Mouse (Mus musculus): ENCODE data around the gene Ecm2. TPM values are rescaled to one million over a fixed set of nuclear protein-coding genes. Genes with fewer than 3 reads are reported as not detected.

The Ecm2 gene
- 10 to 100 TPM; 17.1 to 20.1 TPM for total RNA-seq (2021)
- long read RNA-seq, experiment 1, transcript Ecm2-201 (10 exons, 3,596 nt): major isoform, 13 of 18 reads
- long read RNA-seq, experiment 1, partial matches to known transcripts: 4 of 18 reads
- long read RNA-seq, experiment 1, other reads (novel, unspliced or antisense): 1 of 18 reads
- long read RNA-seq, experiment 2, transcript Ecm2-201 (10 exons, 3,596 nt): major isoform, 10 of 13 reads
- long read RNA-seq, experiment 2, partial matches to known transcripts: 0 of 13 reads
- long read RNA-seq, experiment 2, other reads (novel, unspliced or antisense): 3 of 13 reads

DNA sequence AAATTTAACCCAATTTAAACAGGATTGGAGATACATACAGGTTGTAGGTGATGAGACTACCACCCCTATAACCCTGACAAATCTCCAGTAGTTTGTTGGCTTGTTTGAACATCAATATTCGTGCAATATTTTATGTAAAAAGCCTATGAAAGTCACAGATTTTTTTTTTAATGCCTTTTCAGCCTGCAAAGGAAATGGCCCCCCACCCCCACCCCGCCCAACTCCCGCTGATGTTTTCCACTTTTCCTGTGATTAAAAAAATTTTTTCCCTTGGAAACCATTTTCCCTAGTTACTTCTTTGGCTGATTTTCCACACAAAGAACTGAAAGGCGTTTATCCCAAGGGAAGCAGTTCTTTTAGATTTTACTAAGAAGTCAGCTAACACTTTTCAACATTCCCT lies at the start of gene Ecm2:
TSS of gene Ecm2 (plus strand) at position 301 of the 400 bp plus-strand sequence.
- intact Hi-C loops (cut with DNase I; ENCODE audit: low total_unique reads): no loop called here
- DNase-seq: no peak

DNA sequence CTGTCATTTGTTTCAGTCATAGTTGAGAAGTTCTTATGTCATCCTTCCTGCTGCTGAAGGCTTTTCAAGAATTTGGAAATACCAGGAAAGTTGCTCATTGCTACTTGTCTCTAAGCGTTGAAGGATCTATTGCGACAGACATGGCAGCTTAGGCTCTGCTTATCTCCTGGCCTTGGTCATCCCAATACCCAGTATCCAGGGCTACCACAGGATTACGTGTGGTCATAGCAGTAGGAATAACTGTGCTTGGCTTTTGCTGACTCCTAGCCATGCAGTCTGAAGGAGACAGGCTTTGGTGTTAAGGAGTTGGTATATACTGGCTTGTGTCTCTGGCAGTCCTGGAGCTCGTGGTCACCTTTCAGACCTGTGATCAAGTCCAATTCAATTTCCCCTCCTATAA lies 44.3 kb upstream of the Ecm2 start:
- DNase-seq: no peak
- intact Hi-C loops (cut with DNase I; ENCODE audit: low total_unique reads): no loop called here

DNA sequence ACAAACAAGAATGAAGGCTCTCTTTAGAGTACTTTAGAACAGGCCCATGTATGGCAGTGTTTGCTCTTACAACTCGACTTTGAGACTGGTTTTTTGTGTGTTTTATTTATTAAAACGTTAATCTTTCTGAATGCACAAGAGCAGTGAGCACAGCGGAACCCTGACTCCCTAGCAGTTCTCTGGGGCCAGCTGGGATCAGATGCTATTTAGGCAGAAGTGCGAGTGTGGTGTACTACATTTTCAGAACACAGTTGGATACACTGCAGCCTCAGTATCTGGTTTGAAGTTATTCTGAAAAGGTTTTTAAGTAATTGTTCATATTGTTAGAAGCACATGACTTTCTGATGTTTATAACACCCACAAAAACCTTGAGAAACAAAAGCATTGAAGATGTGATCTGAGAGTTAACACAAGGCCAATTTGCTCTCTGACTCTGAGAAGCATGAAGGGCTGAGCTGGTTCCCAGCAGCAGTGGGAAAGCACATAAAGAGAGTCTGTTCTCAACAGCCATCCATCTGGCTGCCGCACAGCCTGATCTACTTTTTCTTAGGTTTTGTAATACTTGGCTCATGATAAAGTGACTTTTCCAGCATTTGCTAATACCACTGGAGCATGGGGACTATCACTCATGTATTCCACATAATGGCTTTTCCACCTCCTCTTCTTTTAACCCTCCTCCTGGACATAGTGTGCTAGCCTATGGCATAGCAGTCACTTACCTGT lies 43.8 kb upstream of the Ecm2 start:
- DNase-seq: peak; percentile 57
- intact Hi-C loops (cut with DNase I; ENCODE audit: low total_unique reads): no loop called here

DNA sequence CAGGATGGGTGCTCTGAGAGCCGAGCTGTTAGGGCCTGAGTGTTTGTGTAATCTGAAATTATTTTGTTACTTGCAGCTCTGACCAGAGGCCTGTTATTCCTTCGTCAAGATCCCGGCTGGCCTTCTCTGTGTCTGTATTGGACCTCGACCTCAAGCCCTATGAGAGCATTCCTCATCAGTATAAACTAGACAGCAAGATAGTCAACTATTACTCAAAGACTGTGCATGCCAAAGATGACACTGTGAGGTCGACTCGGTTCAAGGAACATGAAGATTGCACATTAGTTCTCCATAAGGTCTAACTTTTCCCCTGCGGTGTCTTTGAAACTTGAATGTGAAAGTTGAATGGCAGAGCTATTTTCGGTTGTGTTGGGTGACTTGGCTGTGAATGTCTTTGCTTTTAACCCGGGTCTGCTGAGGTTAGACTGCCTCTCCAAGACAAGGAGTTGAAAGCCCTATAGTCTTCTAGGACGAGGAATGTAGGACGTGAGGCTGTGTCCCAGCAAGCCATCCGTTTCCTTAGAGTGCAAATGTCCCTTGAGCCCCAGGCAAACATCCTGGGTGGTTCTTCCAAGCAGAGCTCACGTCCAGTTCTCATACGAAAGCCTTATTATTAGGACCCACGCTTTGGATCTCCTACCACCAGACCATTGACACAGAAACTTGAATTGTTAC lies 43.0 kb upstream of the Ecm2 start:
- intact Hi-C loops (cut with DNase I; ENCODE audit: low total_unique reads): no loop called here
- no peak for DNase-seq

DNA sequence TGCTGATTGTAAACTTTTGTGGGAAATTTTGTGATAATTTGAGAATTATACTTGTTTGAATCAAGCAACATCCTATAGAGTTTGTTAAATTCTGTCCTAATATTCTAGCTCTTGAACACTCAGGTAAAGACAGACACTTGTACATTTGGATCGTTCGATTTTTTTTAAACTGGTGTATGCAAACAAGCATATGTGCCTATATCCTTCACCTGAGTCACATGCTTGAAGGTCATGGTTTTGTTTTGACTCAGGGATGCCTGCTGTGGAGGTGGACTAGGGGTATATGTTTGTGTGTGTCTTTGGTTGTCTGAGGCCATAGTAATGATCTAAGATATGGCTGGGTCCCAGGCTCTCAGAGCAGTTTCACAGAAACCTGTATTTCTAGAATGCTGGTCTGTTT lies 41.7 kb upstream of the Ecm2 start:
- intact Hi-C loops (cut with DNase I; ENCODE audit: low total_unique reads): no loop called here
- DNase-seq: no peak

DNA sequence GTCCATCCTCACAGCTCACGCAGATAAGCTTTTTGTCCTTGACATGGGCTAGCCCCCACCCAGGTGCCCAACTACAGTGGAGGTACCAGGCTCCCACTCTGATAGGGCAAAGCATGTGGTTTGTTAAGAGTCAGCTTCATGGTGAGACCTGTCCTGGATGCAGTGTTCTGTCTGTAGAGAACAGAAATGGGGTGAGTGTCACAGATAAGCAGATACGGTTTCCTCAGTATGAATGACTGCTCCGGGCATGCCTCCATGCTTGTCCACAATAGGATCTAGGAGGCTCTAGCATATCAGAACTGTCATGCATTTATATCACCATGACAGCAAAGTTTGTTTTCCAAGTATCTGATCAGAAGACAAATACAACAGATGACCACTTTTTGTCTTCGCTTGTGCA lies 38.7 kb upstream of the Ecm2 start:
- no peak for DNase-seq
- intact Hi-C loops (cut with DNase I; ENCODE audit: low total_unique reads): no loop called here

DNA sequence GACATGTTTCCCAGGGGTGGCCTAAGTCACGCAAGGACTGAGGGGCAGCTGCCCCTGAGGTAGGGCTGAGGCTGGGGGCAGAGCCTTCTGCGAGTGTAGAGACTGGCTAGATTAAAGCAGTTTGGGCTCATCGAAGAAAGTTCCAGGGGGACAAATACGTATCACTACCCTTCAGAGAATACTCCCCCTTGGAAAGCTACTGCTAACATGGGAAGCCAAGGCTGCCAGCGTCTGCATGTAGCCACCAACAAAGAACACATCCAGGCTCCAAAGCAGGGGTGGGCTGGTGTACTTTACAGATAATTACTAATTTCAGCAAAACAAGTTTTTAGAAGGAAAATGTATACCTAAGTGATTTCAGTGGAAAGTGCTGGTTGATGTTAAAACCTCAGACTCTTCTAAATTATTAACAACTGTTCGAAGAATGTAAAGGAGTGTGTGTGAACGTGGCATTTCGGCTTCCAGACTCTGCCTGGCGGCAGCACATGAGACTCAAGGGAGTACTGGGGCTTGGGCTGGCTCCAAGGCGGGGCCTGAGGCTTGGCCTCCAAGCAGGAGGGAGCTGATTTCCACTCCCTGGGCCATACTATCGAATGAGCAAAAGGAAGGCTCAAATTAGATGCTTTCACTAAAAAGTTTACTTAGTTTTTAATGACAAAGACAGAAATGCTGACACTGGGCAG lies 38.1 kb upstream of the Ecm2 start:
- intact Hi-C loops (cut with DNase I; ENCODE audit: low total_unique reads): no loop called here

DNA sequence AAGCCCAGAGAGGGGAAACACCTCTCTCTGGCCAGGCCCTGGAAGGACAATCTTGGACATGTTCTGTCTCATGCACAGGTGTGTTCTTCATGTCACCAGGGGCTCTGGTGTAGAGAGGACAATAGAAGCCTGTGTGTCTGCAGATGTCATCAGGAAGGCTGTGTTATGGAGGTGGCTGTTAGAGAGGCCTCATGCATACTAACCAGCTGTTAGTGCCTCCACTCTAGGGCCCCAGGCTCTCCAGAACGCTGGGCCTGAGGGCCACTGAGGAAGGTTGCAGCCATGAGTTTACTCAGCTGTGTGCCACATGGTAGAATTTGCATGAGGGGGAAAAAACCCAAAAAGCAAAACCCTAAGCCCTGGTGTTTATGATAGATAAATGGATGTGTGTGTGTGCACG lies 37.0 kb upstream of the Ecm2 start:
- intact Hi-C loops (cut with DNase I; ENCODE audit: low total_unique reads): no loop called here
- no peak for DNase-seq

More for the DNA sequence above, 38.1 kb upstream of the Ecm2 start:
- peak; percentile 88 for DNase-seq

DNA sequence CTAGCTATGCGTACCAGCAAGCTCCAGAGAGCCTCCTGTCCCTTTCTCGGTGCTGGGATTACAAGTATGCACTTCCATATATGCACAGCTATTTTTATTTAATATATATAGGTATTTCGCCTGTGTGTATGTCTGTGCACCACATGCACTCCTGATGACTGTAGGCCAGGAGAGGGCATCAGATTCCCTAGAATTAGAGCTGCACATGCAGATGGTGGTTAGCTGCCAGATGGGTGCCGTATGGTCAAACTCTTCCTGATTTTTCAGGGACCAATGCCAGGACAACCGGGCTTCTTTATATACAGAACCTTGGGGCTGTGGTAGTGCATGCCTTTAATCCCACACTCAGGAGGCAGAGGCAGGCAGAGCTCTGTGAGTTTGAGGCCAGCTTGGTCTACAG lies 35.6 kb upstream of the Ecm2 start:
- no peak for DNase-seq
- intact Hi-C loops (cut with DNase I; ENCODE audit: low total_unique reads): no loop called here

DNA sequence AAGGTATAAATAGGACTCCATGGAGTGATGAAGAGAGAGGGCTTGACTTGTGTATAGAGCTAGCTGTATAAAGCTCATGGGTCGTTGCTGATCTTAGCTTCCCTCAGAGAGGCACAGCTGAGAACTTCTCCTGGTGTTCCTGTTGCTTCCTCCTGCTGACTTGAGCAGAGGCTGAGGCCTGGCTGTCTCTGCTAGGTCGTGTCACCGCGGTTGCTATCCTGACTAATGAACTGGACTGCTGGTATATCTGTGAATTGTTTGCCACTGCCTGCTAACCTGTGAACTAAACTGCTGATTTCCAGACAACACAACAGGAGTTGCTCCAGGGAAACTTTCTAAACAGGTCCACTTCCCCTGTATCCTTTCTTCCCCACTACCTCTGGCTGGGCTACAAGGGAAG lies 34.3 kb upstream of the Ecm2 start:
- no peak for DNase-seq
- intact Hi-C loops (cut with DNase I; ENCODE audit: low total_unique reads): no loop called here

DNA sequence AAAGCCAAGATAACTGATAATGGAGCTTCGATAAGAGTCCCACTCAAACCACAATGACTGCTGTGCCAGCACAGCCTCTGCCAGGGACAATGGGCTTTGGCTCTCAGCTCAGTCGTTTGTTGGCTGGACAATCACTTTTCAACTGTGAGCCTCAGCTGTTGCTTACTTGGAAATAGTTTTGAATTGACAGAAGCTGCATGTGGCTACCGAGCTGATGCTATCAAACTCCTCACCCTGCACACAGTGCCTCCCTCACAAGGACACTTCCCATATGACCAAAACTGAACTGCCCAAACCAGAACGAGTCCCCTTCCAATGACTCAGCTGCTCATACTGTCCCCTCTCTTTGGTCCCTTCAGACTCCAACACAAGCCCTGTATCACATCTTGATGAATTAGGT lies 33.8 kb upstream of the Ecm2 start:
- intact Hi-C loops (cut with DNase I; ENCODE audit: low total_unique reads): no loop called here
- DNase-seq: no peak

DNA sequence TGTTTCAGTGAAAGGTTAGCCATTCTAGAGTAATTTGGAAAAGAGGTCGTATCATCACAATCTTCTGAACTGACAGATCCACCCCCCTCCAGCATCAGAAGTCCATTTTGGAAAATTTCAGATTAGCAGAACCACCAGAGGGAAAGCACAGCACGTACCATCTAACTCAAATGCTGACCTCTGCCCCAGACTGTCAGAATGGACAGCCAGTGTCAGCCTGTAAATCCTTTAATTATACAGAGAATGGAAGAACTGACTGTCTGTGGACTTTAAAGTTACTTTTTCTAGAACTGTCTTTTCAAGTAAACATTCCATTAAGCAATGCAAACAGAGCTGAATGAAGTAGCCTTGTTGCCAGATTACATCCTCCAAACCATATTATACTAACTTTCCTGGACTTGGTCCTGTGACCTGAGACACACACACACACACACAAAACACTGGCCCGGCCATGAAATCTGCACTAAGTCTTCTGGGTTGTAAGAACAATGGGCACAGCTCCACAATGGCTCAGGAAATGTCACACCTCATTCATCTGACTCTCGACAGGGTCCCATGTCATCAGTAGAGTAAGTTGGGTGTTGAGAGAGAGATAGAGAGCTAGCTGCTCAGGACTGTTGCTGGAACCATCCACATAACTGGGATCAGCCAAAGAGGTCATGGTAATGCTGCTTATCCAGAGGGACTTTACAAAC lies 32.5 kb upstream of the Ecm2 start:
- DNase-seq: no peak
- intact Hi-C loops (cut with DNase I; ENCODE audit: low total_unique reads): no loop called here

DNA sequence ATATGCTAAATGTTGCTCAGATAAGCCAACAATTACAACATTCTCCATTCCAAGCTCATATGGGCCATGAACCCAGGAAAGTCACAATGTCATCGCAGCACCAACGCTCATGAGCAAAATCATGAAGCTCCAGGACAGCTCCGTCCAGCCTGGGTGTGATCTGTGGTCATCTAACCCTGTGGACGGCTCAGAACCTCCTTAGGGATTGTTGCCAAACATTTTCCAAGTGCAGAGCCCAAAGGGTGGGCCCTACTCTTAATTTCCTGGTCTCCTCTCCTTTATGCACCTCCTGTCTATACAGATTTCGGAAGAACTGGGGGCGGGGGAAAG lies 32.0 kb upstream of the Ecm2 start:
- no peak for DNase-seq
- intact Hi-C loops (cut with DNase I; ENCODE audit: low total_unique reads): no loop called here

DNA sequence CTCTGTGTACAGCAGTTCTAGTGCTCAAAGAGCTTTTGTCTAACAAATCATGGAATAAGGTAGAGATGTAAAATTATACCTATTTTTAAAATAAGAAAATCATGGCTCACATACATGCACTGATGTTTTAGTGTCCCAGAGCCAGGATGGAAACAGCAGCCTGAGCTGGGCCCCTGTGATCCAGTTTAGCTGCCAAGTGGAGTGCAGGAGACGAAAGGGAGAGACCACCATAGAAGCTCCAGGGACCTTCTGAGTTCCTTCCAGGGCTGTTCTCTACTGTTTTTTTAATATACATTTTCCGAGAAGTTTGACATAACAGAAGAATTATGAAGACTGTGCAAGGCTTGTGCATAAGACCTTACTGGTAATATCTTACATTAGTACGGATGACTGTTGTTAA lies 26.7 kb upstream of the Ecm2 start:
- DNase-seq: no peak
- intact Hi-C loops (cut with DNase I; ENCODE audit: low total_unique reads): no loop called here

DNA sequence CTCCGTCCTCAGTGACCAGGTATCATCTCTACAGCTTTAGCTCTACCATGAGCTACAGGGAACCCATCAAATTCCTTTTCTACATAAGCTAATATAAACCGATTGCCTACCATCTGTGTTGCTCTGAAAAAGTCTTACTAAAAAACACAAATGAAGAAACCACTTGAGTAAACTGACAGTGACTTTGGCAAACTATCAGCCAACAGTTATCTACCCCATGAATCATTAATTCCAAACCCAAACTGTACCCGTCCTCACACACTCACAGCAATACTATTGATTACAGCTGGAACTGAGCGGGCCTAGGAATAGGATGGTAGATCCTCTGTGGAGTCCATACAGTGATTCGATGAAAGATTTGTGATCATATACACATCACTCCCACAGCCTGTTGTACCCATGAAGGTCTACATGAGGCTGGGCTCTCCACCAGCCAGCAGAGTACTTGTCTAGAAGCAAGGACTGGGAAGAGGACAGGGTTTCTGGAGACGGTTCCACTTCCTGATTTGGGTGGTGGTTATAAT lies 25.7 kb upstream of the Ecm2 start:
- DNase-seq: no peak
- intact Hi-C loops (cut with DNase I; ENCODE audit: low total_unique reads): no loop called here

DNA sequence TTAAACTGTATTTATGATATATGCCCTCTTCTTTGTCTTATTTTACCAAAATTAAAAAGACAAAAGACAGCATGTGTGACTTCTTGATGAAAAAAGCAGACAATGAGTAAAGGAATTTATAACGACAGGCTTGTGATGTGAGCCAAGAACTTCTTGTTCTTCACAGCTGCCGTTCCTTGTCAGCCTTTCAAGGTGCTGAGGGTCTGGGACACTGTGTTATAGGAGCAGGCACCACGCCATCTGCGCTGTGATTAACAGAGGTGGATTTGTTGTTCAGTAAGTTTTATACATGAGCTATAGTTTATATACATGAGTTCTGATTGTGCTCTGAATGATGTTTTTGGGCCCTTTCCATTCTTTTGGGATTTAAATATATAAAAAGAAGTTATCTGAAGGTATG lies 25.2 kb upstream of the Ecm2 start:
- DNase-seq: peak; percentile 65
- intact Hi-C loops (cut with DNase I; ENCODE audit: low total_unique reads): no loop called here

DNA sequence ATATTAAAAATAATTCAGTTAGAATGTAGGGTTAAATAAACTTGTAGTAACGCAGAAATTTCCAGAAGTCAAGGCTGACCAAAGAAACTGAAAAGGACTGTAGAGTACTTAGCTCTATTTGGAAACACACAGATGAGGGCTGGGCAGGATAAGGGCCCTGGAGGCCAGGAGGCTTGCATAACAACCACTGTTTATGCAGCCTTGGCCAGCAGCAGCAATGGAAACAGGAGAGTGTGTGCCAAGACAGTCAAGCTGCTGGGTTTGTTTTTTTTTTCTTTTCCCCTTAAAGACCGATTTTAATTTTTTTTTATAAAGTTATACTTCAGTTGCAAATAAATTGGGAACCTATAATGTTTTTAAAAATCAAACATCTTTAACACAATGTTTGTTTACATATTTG lies 24.6 kb upstream of the Ecm2 start:
- intact Hi-C loops (cut with DNase I; ENCODE audit: low total_unique reads): no loop called here
- peak; percentile 84 for DNase-seq

DNA sequence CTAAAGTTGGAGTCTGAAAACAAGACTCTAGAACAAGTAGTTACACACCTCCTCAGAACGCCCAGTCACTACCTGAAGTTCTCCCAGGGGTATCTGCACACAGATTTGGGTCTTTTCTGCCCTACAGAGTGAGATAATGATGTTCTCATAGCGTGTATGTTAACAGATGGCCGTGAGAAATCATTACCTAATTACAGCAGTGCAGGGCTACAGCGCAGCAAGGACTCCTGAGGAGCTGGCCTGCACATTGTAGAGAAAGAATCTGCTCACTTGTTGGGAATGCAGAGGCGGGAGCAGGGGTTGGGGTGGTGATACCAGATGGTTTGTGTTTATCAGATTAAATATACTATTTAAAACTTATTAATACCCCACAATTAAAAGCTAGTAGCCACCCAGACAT lies 24.1 kb upstream of the Ecm2 start:
- DNase-seq: no peak
- intact Hi-C loops (cut with DNase I; ENCODE audit: low total_unique reads): no loop called here

DNA sequence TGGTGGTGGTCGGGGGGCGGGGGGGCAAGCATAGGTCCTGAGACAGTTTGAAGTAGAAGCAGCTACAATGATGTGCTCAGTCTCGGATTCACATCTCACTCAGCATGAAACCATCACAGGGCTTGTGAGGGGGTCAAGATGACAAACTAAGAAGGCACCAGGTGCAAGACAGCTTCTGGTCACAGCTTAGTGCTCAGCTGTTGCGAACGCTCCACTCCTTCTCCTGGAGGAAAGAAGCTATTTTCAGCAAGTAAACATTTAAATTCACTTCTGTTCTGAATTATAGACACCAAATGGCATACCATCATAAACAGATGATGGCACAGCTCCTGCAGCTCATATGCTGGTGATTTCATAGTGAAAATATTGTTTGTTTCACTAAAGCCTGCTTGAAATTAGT lies 19.2 kb upstream of the Ecm2 start:
- intact Hi-C loops (cut with DNase I; ENCODE audit: low total_unique reads): no loop called here
- DNase-seq: no peak
